Mouse (Mus musculus) hindbrain, embryonic 11.5 days (tissue): Measurements from ENCODE around the gene Eif3c. TPM values are rescaled to one million over a fixed set of nuclear protein-coding genes. Genes with fewer than 3 reads are reported as not detected.
A peak's percentile ranks its signal among the peaks of the same experiment; 100 is the strongest.

Experiments used
- ATAC-seq: fragments of 200-750 bp; cut with Nextera tagmentation; 2 replicates; pipeline ENCODE4 v1.8.0; 2017; ENCODE audit warnings: mild to moderate bottlenecking, moderate TSS enrichment, moderate library complexity; ENCODE audit not compliant: low FRiP score
- DNase-seq: peaks from one replicate; pipeline ENCODE4 v3.0.0-alpha.2; 2015; ENCODE audit warnings: low spot score
- H3K27ac ChIP-seq: fragments of 300-500 bp; sonication (generic); 2 replicates; pipeline ENCODE4 v1.5.1; 2014; ENCODE audit warnings: mild to moderate bottlenecking, low read depth, low read length
- H3K27me3 ChIP-seq: fragments of 300-500 bp; sonication (generic); 2 replicates; pipeline ENCODE4 v1.6.1; 2014; ENCODE audit warnings: mild to moderate bottlenecking, low read length, moderate library complexity, mixed read lengths; ENCODE audit not compliant: control insufficient read depth, insufficient read depth
- H3K36me3 ChIP-seq: fragments of 300-500 bp; sonication (generic); 2 replicates; pipeline ENCODE4 v1.6.1; 2014; ENCODE audit warnings: mild to moderate bottlenecking, low read length, moderate library complexity, mixed read lengths; ENCODE audit not compliant: control insufficient read depth, insufficient read depth
- H3K4me1 ChIP-seq: fragments of 300-500 bp; sonication (generic); replicated peaks from 2 replicates; pipeline ENCODE4 v1.6.1; 2014; ENCODE audit warnings: low read length, mixed read lengths; ENCODE audit not compliant: control insufficient read depth, insufficient read depth
- H3K4me2 ChIP-seq: fragments of 300-500 bp; sonication (generic); replicated peaks from 2 replicates; pipeline ENCODE4 v1.6.1; 2014; ENCODE audit warnings: mild to moderate bottlenecking, low read depth, low read length
- H3K4me3 ChIP-seq: fragments of 300-500 bp; sonication (generic); 2 replicates; pipeline ENCODE4 v1.5.1; 2014; ENCODE audit warnings: low read depth, low read length
- H3K9ac ChIP-seq: fragments of 300-500 bp; sonication (generic); 2 replicates; pipeline ENCODE4 v1.6.1; 2014; ENCODE audit warnings: low read depth, low read length
- H3K9me3 ChIP-seq: fragments of 300-500 bp; sonication (generic); 2 replicates; pipeline ENCODE4 v1.6.1; 2016; ENCODE audit warnings: low read length; ENCODE audit not compliant: control insufficient read depth
- WGBS: fragments of 180-500 bp; shearing (Covaris S2); extraction: QIAGEN DNeasy Blood & Tissue Kit; methylation state at CpG from one replicate; pipeline ENCODE4 v1.1.7; 2014; 5-methylcytosine and 5-hydroxymethylcytosine counted together
- polyA plus RNA-seq: library from polyadenylated mRNA; unstranded; fragments of >200 nt; fragmentation: Nextera tagmentation; extraction: Ambion mirVana; gene quantifications from 2 replicates; pipeline ENCODE4 v1.2.1, GENCODE M21; 2014

Eif3c gene
- polyA plus RNA-seq, 1 experiment from 2014 or later: 194 TPM

DNA sequence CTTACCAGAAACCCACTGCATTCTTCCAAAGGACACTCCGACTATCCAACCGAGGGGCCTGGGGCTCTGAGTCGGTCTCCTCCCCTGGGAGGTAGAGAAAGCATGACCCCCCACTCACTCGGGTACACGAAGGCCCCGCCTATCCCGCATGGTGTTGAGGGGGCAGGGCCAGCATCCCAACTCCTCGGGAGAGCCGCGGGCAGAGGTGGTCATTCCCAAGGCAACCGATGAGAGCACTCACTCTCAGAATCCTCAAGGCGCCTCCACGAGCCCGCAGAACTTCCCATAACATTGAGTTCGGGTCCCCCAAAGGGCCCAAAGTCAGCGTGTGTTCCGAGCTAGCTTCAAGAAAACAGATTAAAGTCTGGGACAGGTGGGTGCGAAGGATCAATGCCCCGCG lies 16.5 kb upstream of the Eif3c start:
- H3K9ac ChIP-seq: peak overlapping the region; percentile 54

DNA sequence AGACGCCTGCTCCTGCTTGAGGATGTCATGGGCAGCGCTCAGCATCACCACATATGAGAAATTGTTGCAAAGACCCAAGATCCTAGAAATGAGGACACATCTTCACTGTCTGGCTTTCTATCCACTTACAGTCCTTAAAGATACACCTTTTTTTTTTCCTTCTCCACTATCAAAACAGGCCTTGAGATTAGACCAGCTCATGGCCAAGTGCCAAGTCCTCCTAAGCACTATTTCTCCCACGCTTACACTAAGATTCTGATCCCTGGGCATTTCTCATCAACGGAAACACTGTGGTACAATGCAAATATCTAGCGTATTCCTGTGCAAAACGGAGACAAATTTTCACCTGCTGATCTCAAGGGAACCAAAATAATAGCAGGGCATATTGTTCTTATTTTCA lies 15.4 kb upstream of the Eif3c start:
- Histone ChIP-seq H3K36me3 (no peaks in the 10 kb centered on the region), H3K9me3 (no peaks in the 10 kb centered on the region), H3K27ac (no peak overlapping the region), H3K4me2 (no peak overlapping the region), H3K9ac (no peak overlapping the region), H3K27me3 (0 out of 2 replicates have a peak, but pooled peaks cover 4% of the 10 kb centered on the region), H3K4me3 (no peak overlapping the region), H3K4me1 (no peaks in the 10 kb centered on the region)
- DNase-seq (no peak), ATAC-seq (no peak)
- WGBS: 89% methylated on average over 6 of the region's 6 CpGs

More for the DNA sequence above, 16.5 kb upstream of the Eif3c start:
- WGBS: 2% methylated on average over 20 of the region's 20 CpGs
- ATAC-seq (peak; percentile 77), DNase-seq (peak; percentile 56)
- Histone ChIP-seq H3K27ac (0 out of 2 replicates have a peak overlapping the region, but pooled peaks have one; percentile 30), H3K27me3 (0 out of 2 replicates have a peak, but pooled peaks cover 4% of the 10 kb centered on the region), H3K4me2 (peak overlapping the region; percentile 78), H3K4me3 (peak overlapping the region; percentile 57), H3K9me3 (no peaks in the 10 kb centered on the region), H3K36me3 (no peaks in the 10 kb centered on the region), H3K4me1 (no peaks in the 10 kb centered on the region)

DNA sequence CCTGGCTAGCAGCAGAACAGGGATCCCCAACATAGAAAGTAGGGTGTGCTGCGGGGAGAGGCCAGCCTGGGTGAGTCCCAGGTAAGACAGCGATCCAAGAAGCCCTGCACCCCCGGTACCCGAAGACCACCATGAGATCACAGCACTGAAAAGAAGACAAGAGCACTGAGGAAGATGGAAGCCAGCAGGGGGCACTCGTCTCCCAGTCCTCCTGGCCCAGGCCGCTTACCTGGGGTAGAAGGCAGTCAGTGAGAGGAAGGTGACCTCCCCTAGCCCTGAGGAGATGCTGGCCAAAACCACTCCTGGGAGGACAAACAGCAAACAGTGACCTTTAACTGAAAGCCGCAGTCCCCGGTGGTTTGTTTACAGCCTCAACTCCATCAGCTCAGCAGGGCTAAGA lies 13.0 kb upstream of the Eif3c start:
- Histone ChIP-seq H3K4me3 (no peak overlapping the region), H3K4me1 (no peaks in the 10 kb centered on the region), H3K9me3 (no peaks in the 10 kb centered on the region), H3K4me2 (no peak overlapping the region), H3K27me3 (no peaks in the 10 kb centered on the region), H3K36me3 (no peaks in the 10 kb centered on the region), H3K9ac (no peak overlapping the region), H3K27ac (no peak overlapping the region)
- DNase-seq (peak; percentile 51), ATAC-seq (no peak)
- 52% methylated on average over 8 of the region's 8 CpGs for WGBS

DNA sequence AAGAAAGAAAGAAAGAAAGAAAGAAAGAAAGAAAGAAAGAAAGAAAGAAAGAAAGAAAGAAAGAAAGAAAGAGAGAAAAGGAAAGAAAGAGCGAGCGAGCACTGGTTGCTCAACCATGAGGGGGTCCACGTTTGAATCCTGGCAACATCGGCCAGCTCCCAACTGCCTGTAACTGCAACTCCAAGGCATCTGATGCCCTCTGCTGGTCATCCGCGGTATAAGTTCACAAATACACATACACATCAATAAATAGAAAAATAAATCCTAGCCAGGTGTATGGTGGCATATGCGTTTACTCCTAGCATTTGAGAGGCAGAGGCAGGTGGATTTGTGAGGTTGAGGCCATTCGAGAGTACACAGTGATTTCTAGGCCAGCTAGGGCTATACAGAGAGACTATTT lies 10.7 kb upstream of the Eif3c start:
- H3K9ac ChIP-seq: no peak overlapping the region
- peak; percentile 66 for DNase-seq
- H3K4me1 ChIP-seq: no peaks in the 10 kb centered on the region
- WGBS: 45% methylated on average over 8 of the region's 8 CpGs
- no peaks in the 10 kb centered on the region for H3K36me3 ChIP-seq
- no peak overlapping the region for H3K27ac ChIP-seq
- H3K4me2 ChIP-seq: no peak overlapping the region
- no peaks in the 10 kb centered on the region for H3K27me3 ChIP-seq
- H3K4me3 ChIP-seq: no peak overlapping the region
- no peak for ATAC-seq
- H3K9me3 ChIP-seq: no peaks in the 10 kb centered on the region

GRCm38 (mm10) chr7:126565693-126566092 lies 518 bp downstream of the Eif3c start:
- no peaks in the 10 kb centered on the region for H3K9me3 ChIP-seq
- under 1% methylated on average over 27 of the region's 28 CpGs for WGBS
- H3K27ac ChIP-seq: peak overlapping the region; percentile 62; the same call in 1 of the 2 replicates
- H3K9ac ChIP-seq: peak overlapping the region; percentile 91
- DNase-seq (no peak), ATAC-seq (no peak)
- no peaks in the 10 kb centered on the region for H3K27me3 ChIP-seq
- H3K4me3 ChIP-seq: peak overlapping the region; percentile 98
- H3K4me1 ChIP-seq: no peaks in the 10 kb centered on the region
- peak overlapping the region; percentile 52 for H3K4me2 ChIP-seq
- peaks cover 14% of the 10 kb centered on the region for H3K36me3 ChIP-seq

GRCm38 (mm10) chr7:126556635-126557034 lies 9.6 kb downstream of the Eif3c start:
- H3K36me3 ChIP-seq: peaks cover 33% of the 10 kb centered on the region
- ATAC-seq: no peak
- WGBS: 96% methylated on average over 5 of the region's 5 CpGs

DNA sequence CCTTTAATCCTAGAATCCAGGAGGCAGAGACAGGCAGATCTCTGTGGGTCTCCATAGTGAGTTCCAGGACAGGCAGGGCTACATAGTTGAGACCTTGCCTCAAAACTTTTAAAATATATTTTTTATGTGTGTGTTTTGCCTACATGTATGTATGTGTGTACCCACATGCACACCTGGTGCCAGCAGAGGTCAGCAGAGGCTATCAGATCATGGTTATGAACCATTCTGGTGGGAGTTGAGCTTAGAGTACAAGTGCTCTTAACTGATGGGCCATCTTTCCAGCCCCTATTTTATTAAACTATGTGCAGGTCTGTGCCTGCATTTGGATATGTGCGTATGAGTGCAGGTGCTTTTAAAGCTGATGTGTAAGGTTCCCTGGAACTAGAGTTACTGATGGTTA lies 11.4 kb downstream of the Eif3c start:
- no peak overlapping the region for H3K4me2 ChIP-seq
- no peak overlapping the region for H3K9ac ChIP-seq
- no peak overlapping the region for H3K4me3 ChIP-seq
- H3K27ac ChIP-seq: no peak overlapping the region
- H3K27me3 ChIP-seq: no peaks in the 10 kb centered on the region
- ATAC-seq (no peak), DNase-seq (no peak)
- no peaks in the 10 kb centered on the region for H3K4me1 ChIP-seq
- no peaks in the 10 kb centered on the region for H3K9me3 ChIP-seq
- peaks cover 37% of the 10 kb centered on the region for H3K36me3 ChIP-seq
- WGBS: 92% methylated on average over 1 of the region's 1 CpGs

More at GRCm38 (mm10) chr7:126556635-126557034, 9.6 kb downstream of the Eif3c start:
- no peak for DNase-seq
- H3K9ac ChIP-seq: no peak overlapping the region
- no peak overlapping the region for H3K4me3 ChIP-seq
- no peaks in the 10 kb centered on the region for H3K4me1 ChIP-seq
- H3K27ac ChIP-seq: no peak overlapping the region
- H3K9me3 ChIP-seq: no peaks in the 10 kb centered on the region
- no peaks in the 10 kb centered on the region for H3K27me3 ChIP-seq
- H3K4me2 ChIP-seq: no peak overlapping the region

- no peak overlapping the region for H3K27ac ChIP-seq
- no peak overlapping the region for H3K9ac ChIP-seq
- no peaks in the 10 kb centered on the region for H3K9me3 ChIP-seq
- H3K27me3 ChIP-seq: no peaks in the 10 kb centered on the region
- ATAC-seq (no peak), DNase-seq (no peak)
- H3K4me2 ChIP-seq: no peak overlapping the region
- 94% methylated on average over 2 of the region's 2 CpGs for WGBS
- peaks cover 25% of the 10 kb centered on the region for H3K36me3 ChIP-seq
- no peak overlapping the region for H3K4me3 ChIP-seq
- H3K4me1 ChIP-seq: no peaks in the 10 kb centered on the region
Measured at GRCm38 (mm10) chr7:126545631-126546030, 20.6 kb downstream of the Eif3c start.

- 0 out of 2 replicates have a peak, but pooled peaks cover 6% of the 10 kb centered on the region for H3K36me3 ChIP-seq
- ATAC-seq: no peak
- no peak for DNase-seq
- H3K27ac ChIP-seq: no peak overlapping the region
- WGBS: 82% methylated on average over 1 of the region's 1 CpGs
- peaks cover 4% of the 10 kb centered on the region for H3K27me3 ChIP-seq
- H3K4me2 ChIP-seq: no peak overlapping the region
- no peak overlapping the region for H3K9ac ChIP-seq
- no peak overlapping the region for H3K4me3 ChIP-seq
- no peaks in the 10 kb centered on the region for H3K9me3 ChIP-seq
- no peaks in the 10 kb centered on the region for H3K4me1 ChIP-seq
Measured at GRCm38 (mm10) chr7:126541661-126542060, 24.6 kb downstream of the Eif3c start.
